Mouse (Mus musculus) left cerebral cortex, postnatal 36 days (tissue): ENCODE results near the gene Insl3. TPM values are rescaled to one million over a fixed set of nuclear protein-coding genes. Genes with fewer than 3 reads are reported as not detected.
"Not testable (repeated sequence)": the region's sequence is repeated elsewhere in the genome, so short reads cannot be mapped to it uniquely, and the experiment has no call there.

ENCODE experiments used
- DNase-seq, 2 experiments: peaks; one replicate each; pipeline ENCODE4 v3.0.0; 2021 to 2022; ENCODE audit warnings: low spot score in 2 of 2, mixed read lengths in 1 of 2
- intact Hi-C: fragments of 180-260 bp; cut with DNase I; formaldehyde crosslinking; loops from one replicate; pipeline ENCODE4 v1.15.1; 2025
- total RNA-seq, 2 experiments: library from RNA; stranded (reverse); gene quantifications; 2 replicates each; pipeline ENCODE4 v1.2.3; 2021

Gene Insl3
- total RNA-seq, 2 experiments from 2014 or later, result 0.59 to 1.9 TPM

- DNase-seq, result peak; percentile 51 to 65
- intact Hi-C loops, result no loop called here
Measured at GRCm38 (mm10) chr8:71676020-71676741, 12.8 kb upstream of the Insl3 start, which contains the start of gene Jak3. Gene Jak3, plus strand, starts transcription at chr8:71676296.

- intact Hi-C loops, result no loop called here
- no peak for DNase-seq
Measured at GRCm38 (mm10) chr8:71676803-71677202, 12.2 kb upstream of the Insl3 start.

GRCm38 (mm10) chr8:71677555-71677954, 11.5 kb upstream of the Insl3 start:
- no peak for DNase-seq
- intact Hi-C loops, result no loop called here

- intact Hi-C loops, result no loop called here
- no peak for DNase-seq
Measured at GRCm38 (mm10) chr8:71678216-71678615, 10.8 kb upstream of the Insl3 start.

- intact Hi-C loops, result no loop called here
- no peak for DNase-seq
Measured at GRCm38 (mm10) chr8:71679116-71679515, 9.9 kb upstream of the Insl3 start.

- intact Hi-C loops, result no loop called here
- DNase-seq, result no peak
Measured at GRCm38 (mm10) chr8:71679550-71680168, 9.4 kb upstream of the Insl3 start.

- intact Hi-C loops, result no loop called here
- no peak for DNase-seq
Measured at GRCm38 (mm10) chr8:71680471-71680870, 8.5 kb upstream of the Insl3 start.

- intact Hi-C loops, result no loop called here
- DNase-seq, result no peak
Measured at GRCm38 (mm10) chr8:71681369-71681915, 7.6 kb upstream of the Insl3 start.

- DNase-seq, result no peak
- intact Hi-C loops, result no loop called here
Measured at GRCm38 (mm10) chr8:71682832-71683231, 6.2 kb upstream of the Insl3 start.

- intact Hi-C loops, result no loop called here
- DNase-seq, result no peak
Measured at GRCm38 (mm10) chr8:71684701-71685100, 4.3 kb upstream of the Insl3 start.

GRCm38 (mm10) chr8:71685573-71685972, 3.4 kb upstream of the Insl3 start:
- intact Hi-C loops, result no loop called here

GRCm38 (mm10) chr8:71686143-71686734, 2.8 kb upstream of the Insl3 start:
- DNase-seq, result no peak
- intact Hi-C loops, result no loop called here

More at GRCm38 (mm10) chr8:71685573-71685972, 3.4 kb upstream of the Insl3 start:
- no peak for DNase-seq

GRCm38 (mm10) chr8:71687616-71688015, 1.4 kb upstream of the Insl3 start:
- intact Hi-C loops, result no loop called here

GRCm38 (mm10) chr8:71692509-71692908, 3.5 kb downstream of the Insl3 start:
- DNase-seq, result no peak
- intact Hi-C loops, result no loop called here

More at GRCm38 (mm10) chr8:71687616-71688015, 1.4 kb upstream of the Insl3 start:
- DNase-seq, result no peak

- DNase-seq, result no peak
- intact Hi-C loops, result no loop called here
Measured at GRCm38 (mm10) chr8:71693166-71694041, 4.4 kb downstream of the Insl3 start.

GRCm38 (mm10) chr8:71695456-71695855, 6.4 kb downstream of the Insl3 start:
- DNase-seq, intact Hi-C loops: not testable (repeated sequence)

GRCm38 (mm10) chr8:71700493-71701269, 11.7 kb downstream of the Insl3 start:
- intact Hi-C loops, result no loop called here
- no peak for DNase-seq

- intact Hi-C loops, result no loop called here
Measured at GRCm38 (mm10) chr8:71701414-71702086, 12.5 kb downstream of the Insl3 start, which contains the start of gene B3gnt3. Gene B3gnt3, minus strand, starts transcription at chr8:71701789.

More at GRCm38 (mm10) chr8:71701414-71702086, 12.5 kb downstream of the Insl3 start, which contains the start of gene B3gnt3:
- no peak for DNase-seq
